Mouse (Mus musculus): ENCODE data around the gene Gm45713.

The Gm45713 gene

DNA sequence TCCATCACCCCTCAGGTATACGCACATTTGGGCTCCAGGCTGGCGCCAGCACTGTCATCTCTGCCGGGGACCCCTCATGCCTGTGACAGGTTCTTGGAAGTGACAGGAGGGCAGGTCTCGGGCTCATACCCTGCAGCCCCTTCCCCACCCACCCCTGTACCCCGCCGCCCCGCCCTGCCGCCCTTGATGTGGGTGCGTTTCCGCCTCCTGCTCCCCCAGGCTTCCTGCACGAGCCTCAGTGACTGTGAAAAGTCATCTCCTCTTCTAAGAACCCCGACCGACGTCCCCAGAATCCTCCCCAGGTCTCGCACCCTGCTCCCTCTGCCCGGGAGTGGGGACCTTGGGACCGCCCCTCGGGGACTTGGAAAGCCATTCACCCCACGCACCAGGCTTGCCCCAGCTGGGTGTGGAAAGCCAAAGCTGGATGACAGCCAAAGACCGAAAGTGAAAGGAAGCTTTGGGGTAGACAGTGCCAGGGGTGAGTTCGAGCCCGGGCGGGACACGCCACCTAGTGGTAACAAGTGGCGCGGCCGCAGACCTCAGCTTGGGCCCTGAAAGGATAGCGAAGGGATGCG is at the start of gene Gm45713, which contains the start of gene Flt3l:
Gene Gm45713 (minus strand): TSS at position 239 of the 575 bp plus-strand sequence.
Gene Flt3l (minus strand): TSS at position 440 of the 575 bp plus-strand sequence.
- peak; percentile 95 for DNase-seq (ENCODE audit: low read depth, low spot score)

DNA sequence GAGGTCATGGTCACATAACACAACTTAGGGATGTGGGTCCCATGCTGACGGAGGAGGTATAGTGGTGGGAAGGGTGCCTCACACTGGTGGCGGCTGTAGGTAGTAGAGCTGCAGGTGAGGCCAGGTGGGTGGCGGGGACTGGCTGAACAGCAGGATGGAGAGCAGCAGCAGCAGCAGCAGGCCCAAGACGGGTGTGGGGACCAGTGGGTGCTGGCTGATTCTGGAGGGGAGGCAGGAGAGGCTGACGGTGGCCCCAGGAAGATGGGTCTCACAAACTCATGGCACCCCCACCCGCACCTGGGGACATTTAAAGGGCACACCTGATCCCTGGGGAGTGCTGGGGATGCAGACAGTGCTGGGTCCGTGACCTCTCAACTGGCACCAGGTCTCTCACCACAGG is 47.6 kb upstream of the Gm45713 start:
- DNase-seq (ENCODE audit: low read depth, low spot score) = no peak

DNA sequence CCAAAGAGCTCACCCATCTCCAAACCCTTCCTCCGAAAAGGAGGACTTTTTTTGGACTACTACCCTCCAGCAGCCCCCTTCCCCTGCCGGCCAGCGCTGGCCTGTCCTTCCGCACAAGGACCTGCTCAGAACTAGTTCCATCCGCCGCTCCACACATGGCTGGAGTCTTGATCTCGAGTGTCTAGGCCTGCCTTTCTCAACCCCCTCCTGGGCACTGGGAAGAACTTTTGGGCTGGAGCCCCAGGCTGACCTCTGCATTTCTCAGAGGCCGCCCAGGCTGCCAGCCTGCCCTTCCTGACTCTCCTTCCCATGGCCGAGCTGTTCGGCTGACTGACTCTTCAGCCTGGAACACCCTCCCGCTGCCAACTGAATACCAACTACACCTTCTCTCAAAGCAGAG is 46.6 kb upstream of the Gm45713 start:
- no peak for DNase-seq (ENCODE audit: low read depth, low spot score)

DNA sequence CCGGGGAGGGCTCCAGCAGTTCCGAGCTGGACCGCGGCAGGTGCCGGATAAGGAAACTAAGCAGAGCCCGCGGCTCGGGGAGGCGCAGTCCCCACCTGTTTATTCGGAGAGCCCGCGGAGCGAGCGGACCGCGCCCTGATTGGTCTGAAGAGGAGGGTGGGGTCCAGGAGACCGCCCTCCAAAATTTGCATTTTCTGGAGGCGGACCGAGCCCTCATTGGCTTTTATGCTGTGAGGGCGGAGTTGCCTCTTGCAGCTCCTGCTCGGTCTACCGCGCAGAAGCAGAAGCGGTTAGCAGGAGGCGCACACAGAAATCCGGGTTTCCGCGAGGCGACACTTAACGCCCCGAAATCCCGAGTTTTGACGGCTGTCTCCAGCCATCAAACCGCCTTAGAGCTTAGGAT is 46.2 kb upstream of the Gm45713 start:
- DNase-seq (ENCODE audit: low read depth, low spot score) = peak; percentile 90

DNA sequence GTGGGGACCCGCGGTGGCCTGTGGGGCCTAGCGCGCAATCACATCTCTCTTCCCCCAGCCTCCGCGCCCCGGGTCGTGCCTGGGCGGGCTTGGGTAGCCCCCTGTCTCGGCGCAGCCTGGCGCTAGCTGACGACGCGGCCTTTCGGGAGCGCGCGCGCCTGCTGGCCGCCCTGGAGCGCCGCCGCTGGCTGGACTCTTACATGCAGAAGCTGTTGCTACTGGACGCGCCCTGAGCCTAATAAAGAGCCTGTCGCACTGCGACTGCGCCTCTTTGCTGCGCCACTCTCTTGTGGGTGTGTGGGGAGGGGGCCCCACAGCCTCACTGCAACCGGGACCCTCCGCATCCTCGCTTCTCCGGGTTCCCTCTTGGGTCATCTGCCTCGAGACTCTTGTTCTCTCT is 45.5 kb upstream of the Gm45713 start:
- no peak for DNase-seq (ENCODE audit: low read depth, low spot score)

DNA sequence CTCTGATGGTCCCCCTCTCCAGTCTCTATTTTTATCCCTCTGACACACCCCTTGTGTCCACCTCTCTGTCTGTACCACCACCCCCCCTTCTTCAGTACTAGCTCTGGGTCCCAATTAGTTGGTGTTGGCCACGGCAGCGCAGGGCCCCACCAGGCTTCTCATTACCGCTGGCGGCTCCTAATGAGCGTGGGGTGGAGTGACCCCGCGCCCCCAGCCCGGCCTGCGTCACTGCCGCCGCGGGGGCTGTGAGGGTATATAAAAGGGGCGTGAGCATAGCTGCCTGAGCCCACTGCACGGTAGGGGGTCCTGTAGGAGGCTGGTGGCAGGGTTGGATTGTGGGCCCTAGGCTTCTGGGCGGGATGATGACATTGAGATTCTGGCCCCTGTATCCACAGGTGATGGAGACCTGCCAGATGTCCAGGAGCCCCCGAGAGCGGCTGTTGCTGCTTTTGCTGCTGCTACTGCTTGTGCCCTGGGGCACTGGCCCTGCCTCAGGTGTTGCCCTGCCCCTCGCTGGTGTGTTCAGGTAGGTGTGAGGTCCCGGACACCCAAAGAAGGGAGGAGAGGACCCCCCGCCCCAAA is 45.0 kb upstream of the Gm45713 start, which contains the start of gene Pth2:
Gene Pth2 (plus strand): TSS at position 100 of the 582 bp plus-strand sequence.
- DNase-seq (ENCODE audit: low read depth, low spot score) = no peak

DNA sequence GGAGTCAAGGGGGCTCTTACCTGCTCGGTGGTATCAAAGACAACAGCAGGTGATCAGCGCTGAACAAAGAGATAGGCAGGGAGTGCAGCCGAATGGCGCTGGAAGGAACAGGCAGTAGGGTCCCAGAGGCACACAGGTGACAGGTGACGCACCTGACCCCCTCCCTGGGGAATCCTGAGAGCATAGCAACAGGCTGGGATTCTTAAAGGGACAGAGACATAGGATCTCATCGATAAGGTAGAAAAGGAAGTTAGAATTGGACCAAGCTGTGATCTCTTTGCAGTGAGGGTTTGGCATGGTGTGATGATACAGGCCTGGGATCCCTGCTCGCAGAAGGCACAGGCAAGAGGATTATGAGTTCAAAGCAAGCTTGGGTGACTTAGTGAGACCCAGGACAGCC is 43.4 kb upstream of the Gm45713 start, which contains the start of gene Gfy:
Gene Gfy (minus strand): TSS at position 101 of the 400 bp plus-strand sequence.
- DNase-seq (ENCODE audit: low read depth, low spot score) = no peak

DNA sequence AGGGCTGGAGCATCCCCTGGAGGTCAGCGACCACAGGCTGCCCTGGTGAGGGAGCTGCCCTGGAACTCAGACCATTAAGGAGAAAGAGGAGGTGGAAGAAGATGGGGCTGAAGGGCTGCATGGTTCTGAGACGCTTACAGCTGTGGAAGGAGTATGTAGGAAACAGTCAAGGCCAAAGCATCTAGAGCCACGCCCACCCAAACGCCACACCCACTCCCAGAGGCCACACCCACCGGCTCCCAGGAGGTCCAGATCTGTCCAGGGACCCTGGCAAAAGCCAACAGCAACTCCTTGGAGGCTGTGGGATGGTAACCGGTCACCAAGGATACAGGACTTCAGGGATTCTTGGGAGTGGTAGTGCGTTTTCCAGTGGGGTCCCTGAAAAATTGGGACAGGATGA is 42.5 kb upstream of the Gm45713 start:
- DNase-seq (ENCODE audit: low read depth, low spot score) = no peak

DNA sequence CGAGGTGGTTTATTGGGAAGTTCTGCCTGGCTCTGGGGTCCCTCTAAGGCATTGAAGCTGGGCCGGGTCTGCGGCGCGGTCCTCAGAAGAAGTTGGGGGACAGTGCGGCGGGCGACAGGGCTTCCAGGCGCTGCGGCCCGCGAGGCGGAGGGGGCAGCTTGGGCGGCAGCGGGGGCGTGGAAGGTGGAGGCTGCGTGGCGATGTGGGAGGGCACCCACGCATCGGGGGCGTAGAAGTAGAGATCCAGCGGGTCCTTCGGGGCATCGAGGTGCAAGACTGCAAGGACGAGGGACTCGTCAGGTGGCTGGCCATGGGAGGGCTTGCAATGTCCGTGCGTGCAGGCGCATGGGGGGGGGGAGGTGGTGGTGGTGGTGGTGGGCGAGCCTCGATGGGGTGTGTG is 40.3 kb upstream of the Gm45713 start:
- DNase-seq (ENCODE audit: low read depth, low spot score) = no peak

DNA sequence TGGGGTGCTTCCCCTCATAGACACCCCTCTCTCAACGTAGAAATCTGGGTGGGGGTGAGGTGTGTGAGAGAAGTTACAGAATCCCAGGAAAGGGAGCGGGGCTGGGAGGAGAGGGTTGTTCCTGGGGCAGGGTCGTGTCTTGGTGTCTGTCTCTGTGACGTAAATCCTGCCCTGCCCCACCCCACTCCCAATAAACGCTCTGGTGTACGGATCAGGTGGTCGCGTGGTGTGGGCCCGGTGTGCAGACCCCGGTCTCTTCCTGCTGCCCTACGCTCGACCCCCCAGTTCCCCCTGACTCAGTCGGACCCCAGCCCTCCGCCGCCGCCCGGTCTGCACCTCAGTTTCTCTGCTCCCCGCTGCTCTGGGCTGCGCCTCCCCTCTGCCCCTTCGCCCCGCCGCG is 39.9 kb upstream of the Gm45713 start:
- DNase-seq (ENCODE audit: low read depth, low spot score) = no peak

DNA sequence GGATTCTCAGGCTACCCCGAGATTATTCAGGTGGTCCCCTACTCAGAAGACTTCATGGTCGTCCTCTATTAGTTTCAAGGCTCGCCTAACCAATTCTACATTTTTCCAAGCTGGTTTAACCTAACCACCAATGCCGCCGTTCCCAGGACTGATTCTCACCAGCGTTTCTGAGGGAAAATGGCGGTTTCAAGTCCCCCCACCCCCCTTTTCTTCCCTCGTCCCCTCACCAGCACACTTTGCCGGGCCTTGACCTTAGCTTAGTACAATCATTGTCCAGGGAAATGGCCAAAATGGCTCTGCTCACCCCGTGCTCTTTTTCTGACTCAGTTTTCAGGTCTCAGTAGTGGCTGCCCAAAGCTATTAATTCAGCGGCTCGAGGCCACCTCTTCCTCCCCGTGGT is 39.4 kb upstream of the Gm45713 start:
- no peak for DNase-seq (ENCODE audit: low read depth, low spot score)

DNA sequence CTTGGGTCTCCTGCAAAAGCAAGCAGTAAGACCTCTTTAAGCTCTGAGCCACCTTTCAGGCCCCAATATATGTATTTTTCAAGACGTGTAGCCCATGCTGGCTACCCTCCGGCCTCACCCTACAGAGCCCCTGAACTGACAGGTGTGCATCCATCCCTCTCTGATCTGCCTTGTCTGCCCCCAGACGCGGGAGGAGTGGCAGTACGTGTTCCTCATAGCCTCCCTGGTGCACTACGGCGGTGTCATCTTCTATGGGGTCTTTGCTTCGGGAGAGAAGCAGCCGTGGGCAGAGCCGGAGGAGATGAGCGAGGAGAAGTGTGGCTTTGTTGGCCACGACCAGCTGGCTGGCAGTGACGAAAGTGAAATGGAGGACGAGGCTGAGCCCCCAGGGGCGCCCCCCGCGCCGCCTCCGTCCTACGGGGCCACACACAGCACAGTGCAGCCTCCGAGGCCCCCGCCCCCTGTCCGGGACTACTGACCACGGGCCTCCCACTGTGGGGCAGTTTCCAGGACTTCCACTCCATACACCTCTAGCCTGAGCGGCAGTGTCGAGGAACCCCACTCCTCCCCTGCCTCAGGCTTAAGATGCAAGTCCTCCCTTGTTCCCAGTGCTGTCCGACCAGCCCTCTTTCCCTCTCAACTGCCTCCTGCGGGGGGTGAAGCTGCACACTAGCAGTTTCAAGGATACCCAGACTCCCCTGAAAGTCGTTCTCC is 38.7 kb upstream of the Gm45713 start:
- DNase-seq (ENCODE audit: low read depth, low spot score) = no peak

DNA sequence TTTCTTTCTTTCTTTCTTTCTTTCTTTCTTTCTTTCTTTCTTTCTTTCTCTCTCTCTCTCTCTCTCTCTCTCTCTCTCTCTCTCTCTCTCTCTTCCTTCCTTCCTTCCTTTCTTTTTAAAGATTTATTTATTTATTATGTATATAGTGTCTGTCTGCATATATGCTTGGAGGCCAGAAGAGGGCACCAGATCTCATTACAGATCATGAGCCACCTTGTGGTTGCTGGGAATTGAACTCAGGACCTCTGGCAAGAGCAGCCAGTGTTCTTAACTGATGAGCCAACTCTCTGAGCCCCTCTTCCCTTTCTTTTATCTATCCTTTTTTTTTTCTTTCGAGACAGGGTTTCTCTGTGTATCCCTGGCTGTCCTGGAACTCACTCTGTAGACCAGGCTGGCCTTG is 37.7 kb upstream of the Gm45713 start:
- peak; percentile 66 for DNase-seq (ENCODE audit: low read depth, low spot score)

DNA sequence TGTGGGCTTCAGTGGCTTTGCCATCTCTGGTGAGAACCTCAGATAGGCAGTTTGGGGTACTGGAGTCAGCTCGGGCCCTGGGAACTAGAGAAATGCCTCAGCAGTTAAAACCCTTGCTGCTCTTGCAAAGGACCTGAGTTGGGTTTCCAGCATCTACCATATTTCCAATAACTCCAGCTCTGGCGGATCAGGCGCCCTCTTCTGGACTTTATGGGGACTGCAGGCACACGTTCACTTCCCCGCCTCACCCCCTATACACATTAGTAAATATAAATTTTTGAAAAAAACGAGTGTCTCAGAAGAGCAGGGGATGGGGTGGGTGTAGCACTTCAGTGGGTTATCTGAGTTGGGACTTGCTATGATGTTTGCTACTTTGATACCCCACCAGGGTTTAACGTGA is 36.9 kb upstream of the Gm45713 start:
- DNase-seq (ENCODE audit: low read depth, low spot score) = peak; percentile 50

DNA sequence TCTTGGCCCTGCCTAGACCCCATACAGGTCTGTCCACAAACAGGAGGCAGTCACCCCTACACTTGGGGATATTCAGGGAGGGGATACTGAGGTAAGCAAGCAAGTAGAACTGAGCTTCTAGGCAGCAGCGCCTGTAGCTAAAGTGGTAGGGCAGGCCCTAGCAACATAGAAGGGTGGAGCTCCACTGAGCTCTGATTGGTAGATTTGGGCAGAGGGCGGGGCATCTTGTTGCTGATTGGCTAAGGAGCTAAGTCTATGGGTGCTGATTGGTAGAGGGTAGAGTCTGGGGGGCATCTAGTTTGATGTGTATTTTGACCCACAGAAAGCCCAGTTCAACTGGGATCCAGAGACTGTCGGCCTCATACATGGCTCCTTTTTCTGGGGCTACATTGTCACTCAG is 33.5 kb upstream of the Gm45713 start:
- DNase-seq (ENCODE audit: low read depth, low spot score) = peak; percentile 22

DNA sequence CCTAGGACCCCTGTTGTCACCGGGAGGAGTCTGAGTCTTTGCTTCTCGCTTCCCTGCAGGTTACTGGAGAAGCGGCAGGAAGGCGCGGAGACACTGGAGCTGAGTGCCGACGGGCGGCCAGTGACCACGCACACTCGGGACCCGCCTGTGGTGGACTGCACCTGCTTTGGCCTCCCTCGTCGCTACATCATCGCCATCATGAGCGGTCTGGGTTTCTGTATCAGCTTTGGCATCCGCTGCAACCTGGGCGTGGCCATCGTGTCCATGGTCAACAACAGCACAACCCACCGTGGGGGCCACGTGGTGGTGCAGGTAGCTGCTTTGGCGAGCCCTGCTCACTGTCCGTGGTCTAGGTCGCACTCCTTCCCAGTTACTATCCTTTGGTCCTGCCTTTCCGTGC is 32.6 kb upstream of the Gm45713 start:
- DNase-seq (ENCODE audit: low read depth, low spot score) = no peak

DNA sequence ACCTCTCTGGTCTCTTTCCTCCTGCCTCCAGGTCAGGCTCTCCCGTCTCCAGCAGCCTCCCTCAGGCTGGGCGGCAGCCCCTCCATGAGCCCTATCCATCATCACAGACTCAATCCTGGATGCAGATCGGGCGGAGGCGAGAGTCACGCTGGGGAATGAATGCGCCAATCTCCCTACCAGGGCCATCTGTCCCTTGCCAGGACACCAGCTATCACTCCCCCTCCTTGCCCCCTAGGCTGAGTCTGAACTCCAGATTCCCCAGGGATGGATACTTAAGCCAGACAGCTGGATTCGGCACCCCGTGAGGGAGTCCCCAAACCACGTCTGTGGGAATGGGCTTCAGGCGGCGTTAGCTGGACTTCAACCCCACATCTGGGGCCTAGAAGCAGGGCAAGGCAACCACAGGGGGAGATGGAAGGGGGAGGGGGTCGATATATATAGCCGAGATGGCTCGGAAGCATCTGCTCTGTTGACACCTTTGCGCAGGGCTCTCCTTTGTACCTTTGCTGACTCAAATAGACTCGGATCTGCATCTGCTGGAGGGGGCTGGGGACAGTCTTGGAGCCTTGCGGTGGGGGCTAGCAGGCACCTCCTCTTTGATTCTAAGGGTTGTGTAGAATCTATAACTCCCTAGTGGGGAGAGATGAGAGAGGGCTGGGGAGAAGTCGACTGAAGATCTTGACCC is 31.9 kb upstream of the Gm45713 start:
- DNase-seq (ENCODE audit: low read depth, low spot score) = no peak

DNA sequence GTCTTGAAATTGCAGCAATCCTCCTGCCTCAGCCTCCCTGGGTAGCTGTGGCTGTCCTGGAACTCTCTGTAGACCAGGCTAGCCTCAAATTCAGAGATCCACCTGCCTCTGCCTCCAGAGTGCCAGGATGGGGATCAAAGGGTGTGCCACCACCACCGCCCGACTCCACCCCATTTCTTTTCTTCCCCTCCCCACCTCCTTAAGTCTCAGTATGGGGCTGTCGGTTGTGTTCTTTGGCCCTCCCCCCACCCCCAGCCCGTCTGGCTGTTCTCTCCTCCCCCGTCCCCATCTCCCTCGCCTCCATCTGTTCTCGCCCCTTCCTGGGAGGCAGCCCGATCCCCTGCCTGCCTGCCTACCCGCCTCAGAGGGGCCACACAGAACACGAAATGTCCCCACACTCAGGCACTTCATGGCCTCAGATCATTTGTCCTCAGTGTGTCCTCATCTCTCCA is 30.9 kb upstream of the Gm45713 start:
- DNase-seq (ENCODE audit: low read depth, low spot score) = no peak

DNA sequence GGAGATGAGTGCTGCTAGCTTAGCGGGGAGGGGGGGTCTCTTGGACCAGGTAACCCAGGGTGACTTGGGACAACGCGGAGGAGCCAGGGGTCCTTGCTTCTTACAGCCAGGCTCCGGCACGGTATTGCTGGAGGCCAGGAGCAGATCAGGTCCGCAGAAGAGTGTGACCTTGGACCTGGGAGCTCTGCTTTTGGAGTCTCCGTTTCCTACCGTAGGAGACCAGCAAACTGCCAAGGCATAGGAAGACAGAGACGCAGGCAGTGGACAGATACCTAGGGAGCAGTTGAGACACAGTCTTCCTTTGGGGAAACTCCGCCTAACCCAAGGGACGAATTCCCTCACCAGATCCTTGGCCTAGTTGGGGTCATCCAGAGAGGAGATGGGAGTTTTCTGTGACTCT is 29.7 kb upstream of the Gm45713 start:
- DNase-seq (ENCODE audit: low read depth, low spot score) = no peak

DNA sequence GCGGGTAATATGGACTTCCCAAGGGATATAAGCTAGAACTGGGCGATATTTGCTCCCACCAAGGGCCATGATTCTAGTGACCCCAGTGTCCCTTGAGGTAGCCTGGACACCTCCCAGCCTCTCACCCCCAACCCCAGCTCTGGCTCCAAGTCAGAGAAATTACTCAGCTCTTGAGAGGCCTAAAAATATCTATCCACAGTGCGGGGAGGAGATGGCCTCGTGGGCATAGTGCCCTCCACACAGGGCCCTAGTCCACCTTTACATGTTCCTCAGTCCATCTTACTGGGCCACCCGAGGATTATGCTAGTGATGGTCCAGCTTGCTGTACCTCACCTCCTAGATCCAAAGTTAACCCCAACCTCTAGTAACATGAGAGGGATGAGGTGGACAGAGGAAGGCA is 28.8 kb upstream of the Gm45713 start:
- DNase-seq (ENCODE audit: low read depth, low spot score) = no peak

DNA sequence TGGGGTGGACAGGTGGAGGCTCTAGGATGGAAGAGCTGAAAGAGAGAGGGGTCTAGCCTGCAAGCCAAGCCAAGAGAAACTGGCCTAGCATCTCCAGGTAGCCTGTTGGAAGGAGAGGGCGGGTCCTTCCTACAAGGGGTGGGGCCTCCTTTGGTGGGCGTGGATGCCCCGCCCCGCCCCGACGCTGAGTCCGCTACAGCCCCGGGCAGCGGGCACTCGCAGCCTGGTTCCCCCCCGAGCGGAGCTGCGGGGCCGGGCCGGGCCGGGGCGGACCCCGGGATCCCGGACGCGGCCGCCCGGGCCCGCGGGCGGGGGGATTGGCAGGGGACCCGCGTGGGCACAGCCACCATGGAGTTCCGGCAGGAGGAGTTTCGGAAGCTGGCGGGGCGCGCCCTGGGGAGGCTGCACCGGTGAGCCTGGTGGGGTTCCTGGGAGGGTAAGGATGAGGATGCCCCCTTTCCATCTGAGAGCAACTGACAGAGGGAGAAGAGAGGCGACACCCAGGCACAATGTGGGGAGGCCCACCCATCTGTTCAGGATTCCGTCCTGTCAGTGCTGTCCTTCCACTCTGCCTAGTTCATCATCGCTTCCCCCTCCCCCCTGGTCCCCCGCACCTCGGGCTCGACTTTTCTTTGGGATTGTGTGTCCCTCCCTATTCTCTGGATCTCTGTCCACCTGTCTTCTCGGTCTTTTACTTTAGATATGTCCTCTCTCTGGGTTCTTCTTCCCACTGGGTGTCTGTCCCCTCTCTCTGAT is 27.9 kb upstream of the Gm45713 start, which contains the start of gene Slc17a7:
Gene Slc17a7 (plus strand): TSS at position 215 of the 756 bp plus-strand sequence.
- peak; percentile 64 for DNase-seq (ENCODE audit: low read depth, low spot score)
